Mouse (Mus musculus): ENCODE measurements around the gene Bcan. TPM values are rescaled to one million over a fixed set of nuclear protein-coding genes. Genes with fewer than 3 reads are reported as not detected.
A peak's percentile ranks its signal among the peaks of the same experiment; 100 is the strongest.

The Bcan gene
- polyA plus RNA-seq, 1 experiment from 2014 or later, result not detected

GRCm38 (mm10) chr3:87971489-87972202, 28.4 kb downstream of the Bcan start:
- Histone ChIP-seq H3K4me3 (ENCODE audit: low read depth, low read length) (peak overlapping the region; percentile 66), H3K27ac (ENCODE audit: low read depth) (peak overlapping the region; percentile 84), H3K9ac (peak overlapping the region; percentile 73), H3K4me1 (ENCODE audit: insufficient read depth) (peaks cover 34% of the 10 kb centered on the region), H3K4me2 (peak overlapping the region; percentile 96), H3K36me3 (ENCODE audit: insufficient read depth) (peaks cover 13% of the 10 kb centered on the region; the same call in 1 of the 2 replicates), H3K27me3 (ENCODE audit: insufficient read depth, low read length) (no peaks in the 10 kb centered on the region), H3K9me3 (ENCODE audit: low read depth, low read length) (no peaks in the 10 kb centered on the region)
- DNase-seq (peak; percentile 62), ATAC-seq (ENCODE audit: insufficient read depth) (peak; percentile 28)
- WGBS, result under 1% methylated on average over 59 of the region's 60 CpGs
- no peak for TF ChIP-seq CTCF (IDR thresholded peaks at IDR 0.05; ENCODE audit: low read depth)

DNA sequence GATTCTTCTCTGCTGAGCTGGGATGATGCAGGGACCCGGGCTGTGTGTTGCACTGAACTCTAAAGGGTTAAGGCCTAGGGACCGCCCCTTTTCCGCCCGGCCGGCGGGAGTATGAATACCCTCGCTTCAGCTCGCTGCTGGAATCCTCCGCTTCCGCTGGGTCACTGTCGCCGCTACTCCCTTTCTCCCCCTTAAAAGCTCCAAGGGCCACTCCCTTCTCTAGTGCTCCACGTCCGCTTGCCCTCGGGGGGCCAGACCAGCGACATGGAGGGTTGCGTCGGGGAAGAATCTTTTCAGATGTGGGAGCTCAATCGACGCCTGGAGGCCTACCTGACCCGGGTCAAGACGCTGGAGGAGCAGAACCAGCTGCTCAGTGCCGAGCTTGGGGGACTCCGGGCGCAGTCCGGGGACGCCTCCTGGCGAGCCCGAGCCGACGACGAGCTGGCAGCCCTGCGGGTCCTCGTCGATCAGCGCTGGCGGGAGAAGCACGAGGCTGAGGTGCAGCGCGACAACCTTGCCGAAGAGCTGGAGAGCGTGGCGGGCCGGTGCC, 29.0 kb downstream of the Bcan start, which contains the start of gene Nes:
Gene Nes, plus strand, starts transcription at position 140 of the 550 bp plus-strand sequence.
- Histone ChIP-seq H3K27ac (ENCODE audit: low read depth) (peak within 1 kb of the TSS; percentile 84), H3K9me3 (ENCODE audit: low read depth, low read length) (no peaks in the 10 kb centered on the region), H3K9ac (peak within 1 kb of the TSS; percentile 73), H3K36me3 (ENCODE audit: insufficient read depth) (peaks cover 13% of the 10 kb centered on the region; the same call in 1 of the 2 replicates), H3K27me3 (ENCODE audit: insufficient read depth, low read length) (no peaks in the 10 kb centered on the region), H3K4me2 (peak within 1 kb of the TSS; percentile 96), H3K4me3 (ENCODE audit: low read depth, low read length) (peak within 1 kb of the TSS; percentile 66), H3K4me1 (ENCODE audit: insufficient read depth) (peaks cover 34% of the 10 kb centered on the region)
- peak; percentile 80 for ATAC-seq (ENCODE audit: insufficient read depth)
- peak; percentile 96 for DNase-seq
- under 1% methylated on average over 44 of the region's 44 CpGs for WGBS
- TF ChIP-seq CTCF (IDR thresholded peaks at IDR 0.05; ENCODE audit: low read depth), result no peak

- H3K27ac ChIP-seq (ENCODE audit: low read depth), result peak overlapping the region; percentile 84
- H3K4me2 ChIP-seq, result peak overlapping the region; percentile 96
- peak overlapping the region; percentile 73 for H3K9ac ChIP-seq
- peak; percentile 15 for ATAC-seq (ENCODE audit: insufficient read depth)
- TF ChIP-seq CTCF (IDR thresholded peaks at IDR 0.05; ENCODE audit: low read depth), result peak; percentile 77
- H3K36me3 ChIP-seq (ENCODE audit: insufficient read depth), result peaks cover 7% of the 10 kb centered on the region; the same call in 1 of the 2 replicates
- no peaks in the 10 kb centered on the region for H3K9me3 ChIP-seq (ENCODE audit: low read depth, low read length)
- no peaks in the 10 kb centered on the region for H3K27me3 ChIP-seq (ENCODE audit: insufficient read depth, low read length)
- peak overlapping the region; percentile 66 for H3K4me3 ChIP-seq (ENCODE audit: low read depth, low read length)
- WGBS, result under 1% methylated on average over 21 of the region's 21 CpGs
- peak; percentile 93 for DNase-seq
- peaks cover 34% of the 10 kb centered on the region for H3K4me1 ChIP-seq (ENCODE audit: insufficient read depth)
Measured at GRCm38 (mm10) chr3:87970184-87970938, 29.7 kb downstream of the Bcan start.

DNA sequence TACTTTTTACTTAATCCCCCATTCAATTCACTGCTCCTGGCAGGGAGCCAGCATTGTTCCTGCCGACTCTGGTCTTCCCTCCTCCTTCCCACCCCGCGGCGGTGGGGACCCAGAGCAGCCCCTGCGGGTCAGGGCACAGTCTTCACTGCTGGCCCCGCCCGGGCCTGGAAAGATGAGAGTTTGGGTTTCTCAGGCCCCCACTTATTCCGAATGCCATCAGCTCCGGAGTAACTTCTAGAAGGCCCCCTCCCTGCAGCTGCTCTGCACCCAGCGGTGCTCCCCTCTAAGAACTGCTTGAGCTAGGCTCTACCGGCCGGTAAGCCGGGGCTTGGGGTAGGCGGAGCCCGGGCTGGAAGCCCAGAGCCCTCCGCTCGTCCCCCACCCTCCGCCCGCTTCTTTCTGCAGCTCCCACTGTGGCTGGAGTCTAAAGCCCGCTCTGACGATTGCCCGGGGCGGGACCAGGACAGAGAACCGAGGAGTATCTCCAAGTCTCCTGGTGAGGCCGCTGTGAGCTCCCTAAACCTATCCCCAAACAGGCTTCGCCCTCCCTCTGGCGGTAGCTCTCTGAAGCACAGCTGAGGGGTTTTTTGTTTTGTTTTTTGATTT, 39.3 kb downstream of the Bcan start:
- TF ChIP-seq CTCF (IDR thresholded peaks at IDR 0.05; ENCODE audit: low read depth), result peak; percentile 97
- ATAC-seq (ENCODE audit: insufficient read depth) (peak; percentile 99), DNase-seq (peak; percentile 99)
- no peaks in the 10 kb centered on the region for H3K36me3 ChIP-seq (ENCODE audit: insufficient read depth)
- peak overlapping the region; percentile 92 for H3K27ac ChIP-seq (ENCODE audit: low read depth)
- H3K27me3 ChIP-seq (ENCODE audit: insufficient read depth, low read length), result no peaks in the 10 kb centered on the region
- under 1% methylated on average over 27 of the region's 27 CpGs for WGBS
- H3K9me3 ChIP-seq (ENCODE audit: low read depth, low read length), result no peaks in the 10 kb centered on the region
- H3K4me1 ChIP-seq (ENCODE audit: insufficient read depth), result peaks cover 7% of the 10 kb centered on the region
- peak overlapping the region; percentile 62 for H3K9ac ChIP-seq
- peak overlapping the region; percentile 41 for H3K4me3 ChIP-seq (ENCODE audit: low read depth, low read length)
- H3K4me2 ChIP-seq, result peak overlapping the region; percentile 68

GRCm38 (mm10) chr3:87960191-87960585, 39.8 kb downstream of the Bcan start:
- H3K9me3 ChIP-seq (ENCODE audit: low read depth, low read length), result no peaks in the 10 kb centered on the region
- ATAC-seq (ENCODE audit: insufficient read depth), result no peak
- peak overlapping the region; percentile 68 for H3K4me2 ChIP-seq
- 5% methylated on average over 10 of the region's 10 CpGs for WGBS
- no peaks in the 10 kb centered on the region for H3K27me3 ChIP-seq (ENCODE audit: insufficient read depth, low read length)
- DNase-seq, result no peak
- H3K9ac ChIP-seq, result peak overlapping the region; percentile 62
- H3K27ac ChIP-seq (ENCODE audit: low read depth), result peak overlapping the region; percentile 92
- H3K36me3 ChIP-seq (ENCODE audit: insufficient read depth), result no peaks in the 10 kb centered on the region
- H3K4me1 ChIP-seq (ENCODE audit: insufficient read depth), result peaks cover 7% of the 10 kb centered on the region
- peak overlapping the region; percentile 41 for H3K4me3 ChIP-seq (ENCODE audit: low read depth, low read length)
- TF ChIP-seq CTCF (IDR thresholded peaks at IDR 0.05; ENCODE audit: low read depth), result no peak

DNA sequence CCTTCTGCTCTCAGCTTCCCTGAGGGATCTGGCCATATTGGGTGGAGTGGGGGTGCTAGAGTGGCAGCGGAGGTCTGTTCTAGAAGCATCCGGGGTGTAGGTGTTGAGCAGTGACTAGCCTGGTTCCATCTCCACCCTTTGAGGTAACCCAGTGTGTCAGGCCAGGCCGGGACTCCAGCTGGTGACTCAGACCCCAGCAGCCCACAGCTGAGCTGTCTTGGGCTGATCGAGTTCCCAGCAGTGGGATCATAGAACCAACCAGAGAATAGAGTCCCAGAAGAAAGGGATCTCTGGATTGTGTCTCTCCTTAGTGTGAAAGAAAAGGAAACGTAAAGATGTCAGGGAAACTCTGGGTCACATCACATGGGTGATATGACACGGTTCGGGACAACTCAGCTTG, 40.7 kb downstream of the Bcan start:
- TF ChIP-seq CTCF (IDR thresholded peaks at IDR 0.05; ENCODE audit: low read depth), result no peak
- WGBS, result 65% methylated on average over 7 of the region's 7 CpGs
- ATAC-seq (ENCODE audit: insufficient read depth) (no peak), DNase-seq (no peak)
- Histone ChIP-seq H3K4me2 (no peak overlapping the region), H3K27ac (ENCODE audit: low read depth) (peak overlapping the region; percentile 92; the same call in 1 of the 2 replicates), H3K9ac (no peak overlapping the region), H3K4me1 (ENCODE audit: insufficient read depth) (peaks cover 7% of the 10 kb centered on the region), H3K36me3 (ENCODE audit: insufficient read depth) (no peaks in the 10 kb centered on the region), H3K9me3 (ENCODE audit: low read depth, low read length) (no peaks in the 10 kb centered on the region), H3K27me3 (ENCODE audit: insufficient read depth, low read length) (no peaks in the 10 kb centered on the region), H3K4me3 (ENCODE audit: low read depth, low read length) (no peak overlapping the region)
